Mouse (Mus musculus): ENCODE data around the gene Ssh2.

DNA sequence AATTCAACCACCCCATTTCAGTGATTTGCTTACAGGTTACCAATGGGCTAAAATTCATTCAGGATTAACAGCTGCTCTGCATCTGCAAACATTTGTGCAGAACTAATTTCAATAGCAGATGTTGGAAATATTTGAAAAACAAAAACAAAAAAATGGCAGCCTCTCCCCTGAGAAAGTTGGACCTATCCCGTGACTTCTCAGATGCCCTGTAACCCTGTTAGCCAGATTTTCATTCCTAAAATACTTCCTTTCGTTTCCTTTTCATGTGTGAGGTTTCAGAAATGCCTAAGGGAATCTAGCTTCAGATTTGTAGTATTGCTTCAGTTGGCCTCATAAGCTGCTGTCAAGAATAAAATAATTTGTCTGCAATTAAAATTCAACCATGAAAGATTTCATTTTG lies 43.4 kb downstream of the Ssh2 start:
- TF ChIP-seq CTCF (IDR thresholded peaks at IDR 0.05; ENCODE audit: low read depth, low read length) = no peak
- TF ChIP-seq POLR2A (IDR thresholded peaks at IDR 0.05; ENCODE audit: insufficient read depth, low read length) = no peak
